Mouse (Mus musculus) testis, adult 2 months (tissue): ENCODE measurements around the gene Kdm2a. TPM values are rescaled to one million over a fixed set of nuclear protein-coding genes. Genes with fewer than 3 reads are reported as not detected.
A peak's percentile ranks its signal among the peaks of the same experiment; 100 is the strongest.

Source experiments
- H3K27ac ChIP-seq: fragments of 200-500 bp; 2 replicates; pipeline ENCODE4 v1.5.1; 2012; ENCODE audit warnings: low read depth, low read length; ENCODE audit not compliant: control insufficient read depth, insufficient read depth
- H3K27me3 ChIP-seq: fragments of 200-500 bp; 2 replicates; pipeline ENCODE4 v1.6.1; 2012; ENCODE audit warnings: mild to moderate bottlenecking, low read length, moderate library complexity; ENCODE audit not compliant: control insufficient read depth, insufficient read depth
- H3K36me3 ChIP-seq: fragments of 200-500 bp; 2 replicates; pipeline ENCODE4 v1.6.1; 2012; ENCODE audit warnings: mild to moderate bottlenecking, low read length; ENCODE audit not compliant: control insufficient read depth, insufficient read depth
- H3K4me1 ChIP-seq: fragments of 200-500 bp; 2 replicates; pipeline ENCODE4 v1.6.1; 2012; ENCODE audit warnings: low read length; ENCODE audit not compliant: control insufficient read depth, insufficient read depth
- H3K4me3 ChIP-seq: fragments of 200-500 bp; 2 replicates; pipeline ENCODE4 v1.5.1; 2012; ENCODE audit warnings: low read depth, mild to moderate bottlenecking, low read length, moderate library complexity, mixed read lengths; ENCODE audit not compliant: control insufficient read depth
- CTCF ChIP-seq: fragments of 200-500 bp; IDR thresholded peaks from 2 replicates; pipeline ENCODE4 v1.5.1; 2012; ENCODE audit warnings: low read depth, mild to moderate bottlenecking, inconsistent platforms, low read length, moderate library complexity; ENCODE audit not compliant: control insufficient read depth, insufficient read depth, insufficient replicate concordance
- POLR2A ChIP-seq: fragments of 200-500 bp; IDR thresholded peaks from 2 replicates; pipeline ENCODE4 v1.6.1; 2012; ENCODE audit warnings: low read depth, mild to moderate bottlenecking, inconsistent platforms, low read length, moderate library complexity; ENCODE audit not compliant: control insufficient read depth
- polyA plus RNA-seq: library from polyadenylated mRNA; depleted of rRNA; stranded (reverse); fragments of >200 nt; gene quantifications from 2 replicates; pipeline ENCODE4 v1.2.3, GENCODE M21; 2012

The Kdm2a gene
- polyA plus RNA-seq, 1 experiment: 48.5 TPM

DNA sequence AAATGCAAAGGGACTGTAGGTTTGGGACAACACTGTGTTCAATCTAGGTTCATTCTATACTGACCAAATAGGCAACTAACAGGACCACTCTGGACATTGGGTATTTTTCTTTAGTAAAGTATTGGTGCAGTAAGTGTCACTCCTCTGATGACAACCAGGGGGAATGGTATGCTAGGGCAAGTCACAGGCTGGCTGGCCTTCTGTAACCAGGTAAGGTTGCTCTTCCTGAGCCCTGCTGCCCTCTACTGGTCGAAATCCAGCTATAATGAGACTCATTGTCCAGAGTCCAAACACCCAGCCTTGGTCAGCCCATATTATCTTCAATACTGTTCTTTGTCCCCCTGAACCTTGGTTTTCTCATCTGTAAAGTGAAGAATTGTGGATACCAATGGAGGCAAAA, 19.1 kb upstream of the Kdm2a start:
- Histone ChIP-seq H3K27ac (no peak overlapping the region), H3K27me3 (no peaks in the 10 kb centered on the region), H3K4me3 (no peak overlapping the region), H3K4me1 (no peaks in the 10 kb centered on the region), H3K36me3 (no peaks in the 10 kb centered on the region)
- TF ChIP-seq POLR2A (no peak), CTCF (peak; percentile 58; the same call in 1 of the 2 replicates)

DNA sequence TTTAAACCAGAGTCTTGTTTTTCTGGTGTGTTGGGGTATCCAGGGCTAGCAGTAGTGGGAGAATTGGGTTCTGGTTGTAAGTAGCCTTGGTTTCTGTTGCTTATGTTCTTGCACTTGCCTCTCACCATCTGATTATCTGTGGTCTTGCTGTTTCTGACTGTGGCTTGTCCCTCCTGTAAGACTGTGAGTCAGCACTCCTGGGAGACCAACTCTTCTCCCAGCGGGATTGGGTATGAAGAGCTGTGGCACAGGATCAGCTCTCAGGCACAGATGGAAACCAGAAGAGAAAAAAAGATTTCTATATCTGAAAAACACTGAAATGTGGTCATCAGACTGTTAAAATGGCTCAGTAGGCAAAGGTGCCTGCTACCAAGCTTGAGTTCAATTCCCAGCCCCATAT, 16.5 kb upstream of the Kdm2a start:
- Histone ChIP-seq H3K27ac (no peak overlapping the region), H3K36me3 (no peaks in the 10 kb centered on the region), H3K4me1 (no peaks in the 10 kb centered on the region), H3K27me3 (no peaks in the 10 kb centered on the region), H3K4me3 (no peak overlapping the region)
- no peak for TF ChIP-seq POLR2A
- no peak for TF ChIP-seq CTCF

DNA sequence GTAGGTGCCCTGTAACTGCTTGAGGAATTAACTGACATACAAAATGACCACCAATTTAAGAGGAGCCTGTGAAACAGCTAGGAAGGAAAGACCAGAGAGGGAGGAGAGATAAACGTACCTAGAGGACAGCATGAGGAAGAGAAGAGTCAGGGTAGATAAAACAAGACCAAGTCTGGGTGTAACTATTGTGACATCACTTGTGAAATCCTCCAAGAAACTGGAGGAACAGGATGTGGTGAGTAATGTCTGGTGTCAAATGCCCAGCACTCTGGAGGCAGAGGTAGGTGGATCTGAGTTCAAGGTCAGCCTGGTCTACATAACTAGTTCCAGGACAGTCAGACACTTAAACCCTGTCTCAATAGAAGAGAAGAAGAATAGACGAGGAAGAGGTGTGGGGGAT, 11.0 kb upstream of the Kdm2a start:
- Histone ChIP-seq H3K4me3 (peak overlapping the region; percentile 11; the same call in 1 of the 2 replicates), H3K27ac (no peak overlapping the region), H3K36me3 (no peaks in the 10 kb centered on the region), H3K4me1 (no peaks in the 10 kb centered on the region), H3K27me3 (no peaks in the 10 kb centered on the region)
- TF ChIP-seq POLR2A: no peak

DNA sequence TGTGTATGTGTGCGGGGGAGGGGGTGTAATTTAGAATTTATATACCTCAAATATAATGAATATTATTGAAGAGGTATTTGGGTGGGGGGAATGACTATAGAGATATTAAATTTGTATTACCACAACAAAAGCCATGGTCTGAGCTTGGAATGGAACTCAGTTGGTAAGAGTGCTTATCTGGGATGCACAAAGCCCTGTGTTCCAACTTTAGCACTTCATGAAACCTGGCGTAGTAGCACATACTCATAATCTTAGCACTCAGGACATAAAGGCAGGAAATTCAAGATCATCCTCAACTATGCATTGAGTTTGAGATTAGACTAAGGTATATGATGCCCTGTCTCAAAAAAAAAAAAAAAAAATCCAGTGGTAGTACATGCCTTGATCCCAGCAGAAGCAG, 6.8 kb upstream of the Kdm2a start:
- Histone ChIP-seq H3K4me1 (no peaks in the 10 kb centered on the region), H3K27ac (no peak overlapping the region), H3K4me3 (no peak overlapping the region), H3K27me3 (no peaks in the 10 kb centered on the region), H3K36me3 (no peaks in the 10 kb centered on the region)
- TF ChIP-seq CTCF: no peak
- TF ChIP-seq POLR2A: no peak

DNA sequence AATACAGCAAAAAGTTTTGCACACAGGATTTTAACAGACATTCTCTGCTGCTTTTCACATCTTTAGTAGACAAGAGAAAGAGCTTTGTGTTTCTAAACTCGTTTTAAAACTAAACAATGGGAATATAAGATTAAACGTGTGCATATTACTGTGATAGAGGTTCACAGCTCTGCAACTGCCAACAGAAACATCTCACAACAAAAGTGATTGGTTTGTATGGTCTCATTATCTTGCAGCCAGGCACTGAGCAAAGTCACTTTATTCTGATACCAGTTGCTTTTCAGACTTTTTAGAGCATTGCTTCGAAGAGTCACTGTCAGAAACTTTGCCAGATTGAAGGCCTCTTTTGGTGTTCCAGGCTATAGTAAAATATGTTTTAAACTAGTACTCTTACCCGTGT, 874 bp upstream of the Kdm2a start:
- Histone ChIP-seq H3K27me3 (no peaks in the 10 kb centered on the region), H3K4me1 (peaks cover 2% of the 10 kb centered on the region), H3K36me3 (no peaks in the 10 kb centered on the region), H3K4me3 (peak overlapping the region; percentile 27; the same call in 1 of the 2 replicates), H3K27ac (no peak overlapping the region; the same call in 1 of the 2 replicates)
- no peak for TF ChIP-seq CTCF
- TF ChIP-seq POLR2A: no peak

DNA sequence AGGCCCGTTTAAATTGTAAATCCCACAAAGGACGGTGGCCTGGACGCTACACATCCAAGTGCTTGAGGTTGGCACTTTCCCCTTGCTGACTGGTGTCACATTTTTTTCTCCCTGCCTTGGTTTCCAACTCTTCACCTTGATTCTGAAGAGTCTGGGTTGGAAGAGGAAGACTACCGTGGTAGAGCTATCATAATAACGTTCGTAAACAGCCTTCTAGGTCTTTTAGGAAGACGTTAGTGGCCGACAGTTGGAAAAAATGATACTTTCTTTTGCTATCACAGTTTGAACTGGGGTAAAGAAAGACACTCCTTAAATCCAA, 504 bp upstream of the Kdm2a start:
- no peaks in the 10 kb centered on the region for H3K27me3 ChIP-seq
- H3K4me3 ChIP-seq: peak overlapping the region; percentile 93
- no peaks in the 10 kb centered on the region for H3K36me3 ChIP-seq
- H3K27ac ChIP-seq: peak overlapping the region; percentile 97
- TF ChIP-seq CTCF (no peak), POLR2A (no peak)
- peaks cover 2% of the 10 kb centered on the region for H3K4me1 ChIP-seq

DNA sequence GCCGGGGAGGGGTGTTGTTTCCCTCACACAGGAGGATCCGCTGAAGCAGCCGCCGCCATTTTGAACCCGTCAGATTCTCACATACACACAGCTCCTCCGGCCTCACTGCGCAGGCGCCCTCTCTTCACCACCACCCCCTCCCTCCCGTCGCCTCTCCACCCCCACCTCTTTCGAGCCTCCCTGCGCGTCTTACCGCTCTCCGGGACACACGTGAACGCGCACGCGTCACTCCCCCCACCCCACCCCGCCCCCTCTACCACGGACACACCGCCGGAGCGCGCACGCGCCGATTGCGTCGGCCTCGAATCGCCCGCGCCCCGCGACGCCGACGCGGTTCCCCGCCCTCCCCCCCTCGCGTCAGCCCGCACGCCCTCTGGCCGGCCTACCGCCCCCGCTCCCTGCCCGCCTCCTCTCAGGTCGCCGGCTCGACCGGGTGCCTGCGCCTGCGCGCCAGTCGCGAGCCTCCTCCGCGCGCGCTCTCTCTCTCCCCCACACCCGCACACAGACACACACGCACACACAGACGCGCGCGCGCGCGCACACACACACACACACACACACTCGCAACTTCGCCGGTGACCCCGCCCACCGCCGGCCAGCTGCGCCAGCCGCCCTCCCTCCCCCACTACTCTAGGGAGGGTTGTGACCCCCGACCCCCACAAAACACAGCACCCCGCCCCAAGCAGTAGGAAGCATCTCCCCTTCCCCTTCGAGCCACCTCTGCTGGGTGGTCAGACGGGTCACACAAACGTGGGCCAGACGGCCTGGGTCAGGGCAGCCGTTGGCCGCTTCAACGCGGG, 887 bp downstream of the Kdm2a start:
- Histone ChIP-seq H3K4me1 (peaks cover 2% of the 10 kb centered on the region), H3K36me3 (no peaks in the 10 kb centered on the region), H3K27ac (peak overlapping the region; percentile 97), H3K27me3 (no peaks in the 10 kb centered on the region), H3K4me3 (peak overlapping the region; percentile 93)
- TF ChIP-seq POLR2A: peak; percentile 77
- TF ChIP-seq CTCF: no peak
